Mouse (Mus musculus) left cerebral cortex, adult 2 months (tissue): Measurements from ENCODE around the gene Ezr. TPM values are rescaled to one million over a fixed set of nuclear protein-coding genes. Genes with fewer than 3 reads are reported as not detected.

ENCODE experiments used
- DNase-seq, 2 experiments: peaks; one replicate each; pipeline ENCODE4 v3.0.0; 2021 to 2022; ENCODE audit warnings: low spot score in 2 of 2, mixed read lengths in 1 of 2; ENCODE audit errors: extremely low spot score in 1 of 2
- H3K27ac ChIP-seq: fragments of 200-600 bp; 2 replicates; pipeline ENCODE4 v1.8.1; 2022
- H3K4me3 ChIP-seq: fragments of 200-600 bp; 2 replicates; pipeline ENCODE4 v1.8.1; 2022
- CTCF ChIP-seq: fragments of 200-600 bp; IDR thresholded peaks from 2 replicates; pipeline ENCODE4 v1.8.1; 2022; ENCODE audit warnings: antibody characterized with exemption, mild to moderate bottlenecking, moderate library complexity
- intact Hi-C: fragments of 180-260 bp; cut with DNase I; formaldehyde crosslinking; loops from one replicate; pipeline ENCODE4 v1.15.1; 2025
- total RNA-seq, 2 experiments: library from RNA; stranded (reverse); gene quantifications; 2 replicates each; pipeline ENCODE4 v1.2.3; 2021

The Ezr gene
- total RNA-seq, 2 experiments from 2014 or later, result 50.3 to 51.5 TPM

DNA sequence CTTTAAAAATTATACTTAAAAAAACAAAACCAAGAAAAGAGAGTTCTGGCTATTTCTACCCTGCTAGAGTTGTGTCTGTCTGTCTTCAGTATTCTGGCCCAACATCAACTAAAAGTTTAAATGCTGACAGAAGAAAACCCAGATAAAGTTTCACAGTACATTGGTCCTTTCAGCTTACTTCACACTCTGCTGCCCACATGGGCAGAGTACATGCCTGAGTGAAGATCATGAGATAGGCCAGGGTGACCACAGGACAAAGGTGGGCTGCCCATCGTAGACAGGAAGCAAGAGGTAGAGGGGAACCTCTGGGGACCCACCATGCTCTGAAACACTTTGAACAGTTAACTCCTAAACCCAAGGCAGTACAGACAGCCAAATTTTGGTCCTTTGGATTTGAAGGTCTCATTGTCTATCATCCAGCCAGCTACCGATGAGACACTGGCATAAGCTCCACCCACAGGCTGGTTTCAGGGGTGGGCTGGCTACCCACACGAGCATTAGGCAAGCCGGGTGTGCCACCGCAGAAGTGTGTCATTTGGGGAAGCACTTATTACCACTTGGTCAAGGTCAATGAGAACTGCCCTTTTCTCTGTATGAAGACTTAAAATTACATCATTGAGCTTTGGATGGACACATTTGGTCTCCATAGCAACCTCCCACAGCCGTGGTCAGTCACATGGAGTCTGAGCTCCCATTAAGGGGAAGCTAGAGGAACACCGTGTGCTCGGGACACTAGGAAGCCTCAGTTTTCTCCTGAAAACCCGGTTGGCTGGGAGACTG, 35.9 kb downstream of the Ezr start:
- DNase-seq, result no peak
- TF ChIP-seq CTCF, result no peak
- intact Hi-C loops, result no loop called here
- no peak overlapping the region for H3K27ac ChIP-seq
- H3K4me3 ChIP-seq, result no peak overlapping the region

DNA sequence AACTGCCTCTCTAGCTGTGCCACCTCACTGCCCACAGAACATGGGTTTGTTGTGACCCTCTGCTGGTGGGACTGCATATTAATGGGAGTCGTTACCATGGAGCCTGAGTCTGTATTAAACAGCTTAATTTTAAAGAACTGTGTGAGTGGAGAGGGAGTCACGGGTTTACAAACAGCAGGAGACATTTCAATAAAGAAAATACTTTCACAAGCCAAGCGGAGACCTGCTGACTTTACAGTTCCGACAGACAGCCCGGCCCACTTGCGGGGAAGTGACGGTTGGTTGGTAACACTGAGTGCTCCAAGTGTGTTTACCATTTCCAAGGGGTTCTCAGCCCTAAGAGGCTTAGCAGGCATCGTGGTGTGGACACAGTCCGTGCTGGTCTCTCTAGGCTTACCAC, 36.6 kb downstream of the Ezr start:
- Histone ChIP-seq H3K27ac (no peak overlapping the region), H3K4me3 (no peak overlapping the region)
- TF ChIP-seq CTCF, result no peak; the same call in 1 of the 2 replicates
- intact Hi-C loops, result no loop called here
- no peak for DNase-seq

DNA sequence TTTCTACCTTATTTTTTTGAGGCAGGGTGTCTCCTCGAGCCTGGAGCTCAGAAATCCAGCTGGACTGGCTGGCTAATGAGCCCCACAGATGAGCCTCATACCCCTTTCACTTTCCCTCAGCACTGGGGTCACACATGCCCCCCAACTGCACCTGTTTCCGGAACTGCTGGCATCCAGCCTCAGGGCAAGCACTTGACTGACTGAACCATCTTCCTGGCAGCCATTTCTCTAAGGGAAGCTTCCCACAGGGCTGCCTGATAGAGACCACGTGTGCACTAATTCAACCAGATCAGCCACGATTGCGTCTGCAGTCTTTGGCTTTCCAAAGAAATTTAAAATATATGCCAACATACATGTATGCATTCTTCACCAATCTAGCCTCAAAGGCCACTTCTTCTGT, 37.1 kb downstream of the Ezr start:
- no peak for DNase-seq
- Histone ChIP-seq H3K27ac (no peak overlapping the region), H3K4me3 (no peak overlapping the region)
- no peak for TF ChIP-seq CTCF
- intact Hi-C loops, result no loop called here

DNA sequence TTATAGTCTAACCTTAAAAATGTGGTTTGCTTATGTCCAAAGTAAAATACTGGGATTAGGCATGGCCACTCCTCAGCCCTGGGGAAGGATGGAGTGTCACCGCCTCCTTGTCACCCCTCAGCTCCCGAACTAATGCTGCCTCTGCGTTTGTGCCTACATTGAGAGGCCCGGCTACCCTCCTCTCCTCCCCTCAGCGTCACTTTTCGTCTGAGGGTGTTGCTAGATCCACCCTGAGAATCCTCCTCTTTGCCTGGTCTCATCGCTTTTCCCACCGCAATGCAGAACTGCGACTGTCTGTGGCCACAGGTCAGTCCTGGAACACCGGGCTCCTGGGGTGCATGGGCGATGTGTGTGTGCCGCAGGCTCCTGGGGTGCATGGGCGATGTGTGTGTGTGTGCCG, 37.7 kb downstream of the Ezr start:
- Histone ChIP-seq H3K27ac (no peak overlapping the region), H3K4me3 (no peak overlapping the region)
- intact Hi-C loops, result no loop called here
- no peak for DNase-seq
- TF ChIP-seq CTCF, result no peak

DNA sequence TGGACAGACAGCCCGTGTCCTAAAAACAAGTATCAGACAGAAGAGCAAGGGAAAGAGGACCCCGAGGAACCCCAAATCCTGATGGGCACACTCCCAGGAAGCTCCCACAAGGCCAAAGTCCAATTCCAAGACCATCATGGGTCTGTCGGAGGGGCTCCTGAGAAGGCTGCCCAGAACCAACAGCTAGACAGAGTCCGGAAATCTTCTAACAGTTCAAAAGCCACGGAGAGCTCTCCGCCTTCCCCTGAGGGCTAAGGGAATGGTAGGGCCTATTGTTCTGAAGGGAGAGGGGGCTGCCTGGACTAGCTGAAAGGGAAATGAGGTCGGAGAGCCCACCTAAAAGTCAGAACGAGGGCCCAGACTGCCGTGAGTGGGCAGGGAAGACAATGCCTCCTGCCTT, 38.2 kb downstream of the Ezr start:
- intact Hi-C loops, result no loop called here
- Histone ChIP-seq H3K4me3 (no peak overlapping the region), H3K27ac (no peak overlapping the region)
- no peak for DNase-seq
- no peak for TF ChIP-seq CTCF

DNA sequence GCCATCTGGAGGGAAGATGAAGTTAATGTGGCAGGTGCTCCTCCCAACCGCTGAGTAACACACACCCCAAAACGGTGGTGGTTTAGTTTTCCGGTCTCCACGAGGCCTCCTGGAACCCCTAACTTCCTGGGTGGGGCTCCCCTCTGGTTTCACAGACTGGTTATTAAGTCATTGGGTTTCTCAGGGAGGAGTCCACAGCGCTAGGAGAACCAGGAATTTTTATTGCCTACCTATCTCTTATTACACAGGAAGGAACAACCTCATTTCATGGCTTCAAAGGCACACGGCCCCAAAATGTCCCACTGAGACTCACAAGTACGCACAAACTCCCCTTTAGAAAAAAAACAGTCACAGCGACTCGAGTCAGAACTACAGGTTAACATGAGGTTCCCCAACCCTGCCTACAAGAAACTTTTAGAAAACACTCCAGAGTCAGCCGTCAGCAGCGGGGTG, 38.8 kb downstream of the Ezr start:
- no peak for TF ChIP-seq CTCF
- no peak for DNase-seq
- Histone ChIP-seq H3K27ac (no peak overlapping the region), H3K4me3 (no peak overlapping the region)
- intact Hi-C loops, result no loop called here

DNA sequence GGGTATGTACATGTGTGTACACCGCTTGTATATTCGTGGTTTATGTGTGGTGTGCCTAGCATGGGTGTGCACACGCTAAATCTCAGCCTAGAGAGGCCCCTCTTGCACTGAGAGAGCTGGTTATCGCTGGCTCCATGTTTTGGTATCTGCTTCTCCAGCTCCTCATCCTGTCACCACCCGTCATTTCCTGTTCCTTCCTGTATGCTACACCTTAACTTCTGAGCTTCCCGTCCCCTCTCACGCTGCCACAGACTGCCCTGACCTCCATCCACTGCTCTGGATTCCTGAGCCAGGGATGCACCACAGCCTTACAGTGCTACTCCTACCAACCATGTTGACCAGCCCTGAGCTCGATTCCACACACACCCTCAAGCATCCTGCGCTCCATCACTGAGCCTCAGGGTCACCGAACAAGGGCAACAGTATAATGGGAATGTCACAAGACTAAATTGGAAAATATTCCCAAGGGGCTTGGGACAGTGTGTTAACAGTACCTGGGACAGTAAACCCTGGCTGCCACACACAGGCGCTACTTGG, 39.5 kb downstream of the Ezr start:
- DNase-seq, result no peak
- no peak for TF ChIP-seq CTCF
- intact Hi-C loops, result no loop called here
- no peak overlapping the region for H3K4me3 ChIP-seq
- H3K27ac ChIP-seq, result no peak overlapping the region

DNA sequence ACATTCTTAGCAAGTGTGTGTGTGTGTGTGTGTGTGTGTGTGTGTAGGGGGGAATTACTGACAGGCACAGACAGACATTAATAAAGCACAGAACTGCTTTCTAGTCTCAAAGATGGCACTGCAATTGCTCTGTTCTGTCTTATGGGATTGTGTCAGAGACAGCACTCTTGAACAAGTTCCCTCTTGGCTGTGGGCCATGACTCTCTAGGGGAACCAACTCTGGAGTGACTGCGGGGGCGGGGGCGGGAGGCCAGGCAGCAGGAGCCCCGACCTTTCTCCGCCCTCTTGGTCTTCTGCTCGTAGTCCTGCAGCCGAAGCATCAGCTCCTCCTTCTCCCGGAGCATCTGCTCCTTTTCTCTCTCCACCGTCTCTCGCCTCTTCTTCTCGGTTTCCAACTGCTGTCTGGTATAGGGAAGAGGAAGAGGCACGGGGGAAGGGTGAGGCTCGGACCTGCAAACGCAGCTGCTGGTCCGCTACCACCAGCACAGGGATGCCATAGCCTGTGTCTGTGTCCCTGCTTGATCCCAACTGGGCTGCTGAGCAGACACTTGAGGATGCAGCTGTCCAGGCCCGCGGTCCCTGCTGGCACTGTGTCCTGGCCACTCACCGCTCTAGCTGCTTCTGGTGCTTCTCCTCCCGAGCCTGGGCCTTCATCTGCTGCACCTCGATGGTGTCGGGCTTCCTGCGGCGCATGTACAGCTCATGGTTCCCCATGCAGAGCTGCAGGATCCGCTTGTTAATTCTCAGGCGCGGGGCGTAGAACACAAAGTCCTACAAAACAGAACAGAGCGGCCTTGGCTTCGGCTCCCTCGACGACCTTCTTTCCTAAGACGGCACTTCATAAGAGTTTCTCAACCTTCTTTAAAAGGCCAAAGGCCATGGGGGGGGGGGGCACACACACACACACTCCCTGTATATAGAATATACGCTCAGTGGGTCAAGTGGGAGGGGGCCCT, 40.2 kb downstream of the Ezr start:
- H3K27ac ChIP-seq, result no peak overlapping the region
- intact Hi-C loops, result no loop called here
- no peak overlapping the region for H3K4me3 ChIP-seq
- no peak for DNase-seq
- TF ChIP-seq CTCF, result no peak

DNA sequence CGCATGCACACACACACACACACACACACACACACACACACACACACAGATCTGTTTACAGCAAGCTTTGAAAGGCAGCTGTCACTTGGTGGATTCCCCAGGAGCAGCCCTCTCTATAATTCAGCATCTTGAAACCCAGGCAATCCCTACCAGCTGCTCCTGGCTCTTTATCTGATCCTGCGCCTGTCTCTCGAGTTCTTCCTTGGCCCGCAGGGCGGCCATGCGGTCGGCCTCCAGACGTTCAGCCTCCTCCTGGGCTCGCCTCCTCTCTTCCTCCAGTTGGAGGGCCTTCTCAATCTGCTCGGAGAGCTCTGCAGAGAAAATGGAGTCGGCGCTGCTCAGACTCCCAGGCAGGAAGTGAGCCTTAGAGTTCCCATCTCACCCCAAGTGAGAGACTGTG, 41.3 kb downstream of the Ezr start:
- no peak overlapping the region for H3K27ac ChIP-seq
- TF ChIP-seq CTCF, result no peak
- intact Hi-C loops, result no loop called here
- H3K4me3 ChIP-seq, result no peak overlapping the region
- no peak for DNase-seq

DNA sequence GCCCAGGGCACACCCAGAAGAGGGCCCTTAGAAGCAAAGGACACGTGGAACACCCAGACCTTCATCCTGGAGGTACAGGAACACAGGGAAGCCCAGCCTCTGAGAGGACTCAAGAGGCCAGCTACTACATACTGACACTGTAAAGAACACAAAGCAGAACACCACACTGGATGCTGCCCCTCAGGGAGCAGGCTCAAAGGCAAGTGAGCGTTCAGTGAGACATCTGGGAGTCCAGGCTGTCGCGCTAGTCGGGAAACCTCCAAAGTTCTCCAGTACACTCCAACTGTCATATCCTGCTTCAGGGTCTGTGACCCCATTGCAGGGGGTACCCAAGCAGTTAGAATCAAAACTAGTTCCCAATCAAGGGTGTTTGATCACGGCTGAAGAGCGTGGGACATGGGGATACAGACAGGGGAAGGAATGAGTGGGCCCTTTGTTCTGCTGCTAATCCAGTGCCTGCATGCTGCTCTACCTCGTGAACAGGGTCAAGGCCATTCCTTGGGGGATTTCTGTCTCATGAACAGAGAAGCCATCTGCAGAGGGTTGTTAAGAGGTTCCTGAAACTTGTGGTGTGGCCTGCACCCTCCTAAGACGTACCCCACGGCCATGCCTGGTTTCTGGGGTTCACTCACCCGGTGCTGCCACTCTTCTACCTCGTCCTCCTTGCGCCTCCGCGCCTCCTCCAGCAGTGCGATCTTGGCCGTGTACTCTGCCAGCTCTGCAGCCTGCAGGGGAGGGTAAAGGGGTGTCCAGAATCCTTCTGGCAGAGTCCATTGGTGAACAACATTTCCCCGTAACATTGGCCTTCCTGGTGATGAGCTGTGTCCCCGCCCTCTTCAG, 42.0 kb downstream of the Ezr start:
- intact Hi-C loops, result no loop called here
- Histone ChIP-seq H3K27ac (no peak overlapping the region), H3K4me3 (no peak overlapping the region)
- TF ChIP-seq CTCF, result no peak
- no peak for DNase-seq

DNA sequence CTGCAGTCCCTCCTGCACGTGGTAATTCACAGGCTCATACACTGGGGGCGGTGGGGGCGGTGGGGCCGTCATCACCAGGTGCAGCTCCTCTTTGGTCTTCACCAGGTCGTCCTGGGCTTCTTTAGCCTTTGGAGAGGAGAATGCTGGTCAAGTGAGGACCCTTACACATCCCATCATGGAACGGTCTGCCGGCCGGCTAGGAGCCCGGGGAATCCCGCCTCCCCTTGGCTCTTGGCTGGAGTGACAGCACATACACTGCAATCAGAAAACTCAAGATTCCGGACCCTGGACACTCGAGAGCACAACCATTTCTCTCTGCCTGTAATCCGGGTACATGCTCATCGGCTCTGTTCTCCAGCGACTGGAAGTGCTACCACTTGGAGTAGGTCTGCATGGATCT, 42.8 kb downstream of the Ezr start:
- TF ChIP-seq CTCF, result no peak

DNA sequence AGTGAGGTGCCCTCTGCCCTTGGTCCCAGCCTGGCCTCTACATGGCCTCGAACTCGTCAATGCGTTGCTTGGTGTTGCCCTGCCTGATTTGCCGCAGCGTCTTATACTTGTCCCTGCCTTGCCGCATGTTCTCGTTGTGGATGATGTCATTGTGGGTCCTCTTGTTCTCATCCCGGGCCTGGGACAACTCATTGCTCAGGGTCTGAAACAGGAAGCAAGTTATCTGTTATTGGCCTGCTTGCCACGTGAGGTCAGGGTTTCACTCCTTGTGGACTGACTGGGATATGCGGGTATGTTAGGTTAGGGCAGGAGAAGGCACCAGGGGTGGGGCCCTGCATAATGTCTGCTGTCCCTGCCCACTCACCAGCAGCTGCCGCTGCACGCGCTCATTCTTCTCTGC, 43.3 kb downstream of the Ezr start:
- TF ChIP-seq CTCF, result no peak
- intact Hi-C loops, result no loop called here
- no peak overlapping the region for H3K4me3 ChIP-seq
- H3K27ac ChIP-seq, result no peak overlapping the region
- DNase-seq, result no peak

More for the DNA sequence above, 42.8 kb downstream of the Ezr start:
- H3K4me3 ChIP-seq, result no peak overlapping the region
- intact Hi-C loops, result no loop called here
- H3K27ac ChIP-seq, result no peak overlapping the region
- no peak for DNase-seq
